Mouse (Mus musculus) lung, embryonic 14.5 days (tissue): ENCODE results near the gene Gm4763. TPM values are rescaled to one million over a fixed set of nuclear protein-coding genes. Genes with fewer than 3 reads are reported as not detected.
"Not testable (repeated sequence)": the region's sequence is repeated elsewhere in the genome, so short reads cannot be mapped to it uniquely, and the experiment has no call there.

Experiments used
- ATAC-seq: fragments of 200-750 bp; cut with Nextera tagmentation; 2 replicates; pipeline ENCODE4 v1.8.0; 2017; ENCODE audit warnings: mild to moderate bottlenecking, moderate TSS enrichment, moderate library complexity; ENCODE audit not compliant: insufficient read depth
- DNase-seq: peaks from one replicate; pipeline ENCODE4 v3.0.0-alpha.2; 2015
- H3K27ac ChIP-seq: fragments of 300-500 bp; sonication (generic); 2 replicates; pipeline ENCODE4 v1.5.1; 2014; ENCODE audit warnings: low read depth, mild to moderate bottlenecking, moderate library complexity
- H3K27me3 ChIP-seq: fragments of 300-500 bp; sonication (generic); 2 replicates; pipeline ENCODE4 v1.6.1; 2014; ENCODE audit warnings: low read length, control low read depth; ENCODE audit not compliant: insufficient read depth
- H3K36me3 ChIP-seq: fragments of 300-500 bp; sonication (generic); 2 replicates; pipeline ENCODE4 v1.6.1; 2014; ENCODE audit warnings: control low read depth; ENCODE audit not compliant: insufficient read depth
- H3K4me1 ChIP-seq: fragments of 300-500 bp; sonication (generic); 2 replicates; pipeline ENCODE4 v1.6.1; 2014; ENCODE audit warnings: antibody characterized with exemption, control low read depth; ENCODE audit not compliant: insufficient read depth
- H3K4me2 ChIP-seq: fragments of 300-500 bp; sonication (generic); 2 replicates; pipeline ENCODE4 v1.6.1; 2014; ENCODE audit warnings: mild to moderate bottlenecking
- H3K4me3 ChIP-seq: fragments of 300-500 bp; sonication (generic); 2 replicates; pipeline ENCODE4 v1.5.1; 2014; ENCODE audit warnings: low read depth, low read length
- H3K9ac ChIP-seq: fragments of 300-500 bp; sonication (generic); 2 replicates; pipeline ENCODE4 v1.6.1; 2014
- H3K9me3 ChIP-seq: fragments of 300-500 bp; sonication (generic); 2 replicates; pipeline ENCODE4 v1.6.1; 2016; ENCODE audit warnings: low read depth, low read length, control low read depth
- CTCF ChIP-seq: IDR thresholded peaks from 2 replicates; pipeline ENCODE4 v1.5.1; 2016; ENCODE audit warnings: antibody characterized with exemption, low read depth
- WGBS: fragments of 180-500 bp; shearing (Covaris S2); extraction: QIAGEN DNeasy Blood & Tissue Kit; methylation state at CpG from one replicate; pipeline ENCODE4 v1.1.7; 2014; 5-methylcytosine and 5-hydroxymethylcytosine counted together
- polyA plus RNA-seq: library from polyadenylated mRNA; unstranded; fragments of >200 nt; fragmentation: Nextera tagmentation; extraction: Ambion mirVana; gene quantifications from 2 replicates; pipeline ENCODE4 v1.2.1, GENCODE M21; 2014

Gene Gm4763
- polyA plus RNA-seq, 1 experiment from 2014 or later, result not detected

- not testable (repeated sequence) for H3K36me3 ChIP-seq, H3K4me3 ChIP-seq, H3K27me3 ChIP-seq, H3K9me3 ChIP-seq, H3K27ac ChIP-seq, H3K4me1 ChIP-seq, H3K9ac ChIP-seq, ATAC-seq, DNase-seq, H3K4me2 ChIP-seq
- WGBS, result 64% methylated on average over 7 of the region's 7 CpGs
- TF ChIP-seq CTCF, result peak; percentile 9; the same call in 1 of the 2 replicates
Observed at GRCm38 (mm10) chr7:24684121-24684520, 42.6 kb downstream of the Gm4763 start.

- Histone ChIP-seq H3K36me3 (no peaks in the 10 kb centered on the region), H3K9me3 (no peaks in the 10 kb centered on the region), H3K4me2 (no peak within 1 kb of the TSS), H3K4me3 (no peak within 1 kb of the TSS), H3K27me3 (no peaks in the 10 kb centered on the region), H3K4me1 (no peaks in the 10 kb centered on the region), H3K9ac (no peak within 1 kb of the TSS), H3K27ac (no peak within 1 kb of the TSS)
- DNase-seq (no peak), ATAC-seq (no peak)
- no peak for TF ChIP-seq CTCF
- 82% methylated on average over 9 of the region's 9 CpGs for WGBS
Observed at GRCm38 (mm10) chr7:24676575-24676974, 50.1 kb downstream of the Gm4763 start, which contains the start of gene Tex101. Tex101 (minus strand) TSS chr7:24676675.

- no peak for ATAC-seq
- WGBS, result 87% methylated on average over 23 of the region's 23 CpGs
Observed at GRCm38 (mm10) chr7:24671944-24672439, 54.7 kb downstream of the Gm4763 start.

More at GRCm38 (mm10) chr7:24671944-24672439, 54.7 kb downstream of the Gm4763 start:
- TF ChIP-seq CTCF, result no peak
- H3K4me3 ChIP-seq, result no peak overlapping the region
- no peak overlapping the region for H3K9ac ChIP-seq
- H3K4me1 ChIP-seq, result no peaks in the 10 kb centered on the region
- no peak for DNase-seq
- H3K27me3 ChIP-seq, result no peaks in the 10 kb centered on the region
- H3K27ac ChIP-seq, result no peak overlapping the region
- H3K4me2 ChIP-seq, result no peak overlapping the region
- H3K9me3 ChIP-seq, result no peaks in the 10 kb centered on the region
- H3K36me3 ChIP-seq, result no peaks in the 10 kb centered on the region

Other genes with a start within 250 kb of the Gm4763 start
- gene Cadm4, start 244.9 kb downstream of the Gm4763 start, polyA plus RNA-seq, result 0.34 and 0.72 TPM in 2 replicates
- 36.2 and 37.7 TPM in 2 replicates for gene Zfp428, start 219.9 kb downstream of the Gm4763 start, polyA plus RNA-seq
- gene AC161166.1, start 214.5 kb downstream of the Gm4763 start, polyA plus RNA-seq, result 0.32 and 0.47 TPM in 2 replicates
- gene Irgq, start 196.2 kb downstream of the Gm4763 start, polyA plus RNA-seq, result 8.0 and 9.3 TPM in 2 replicates
- gene Pinlyp, start 180.8 kb downstream of the Gm4763 start, polyA plus RNA-seq, result not detected in 2 replicates
- 96.6 and 121 TPM in 2 replicates for gene Xrcc1, start 180.6 kb downstream of the Gm4763 start, polyA plus RNA-seq
- 26.5 and 26.7 TPM in 2 replicates for gene Ethe1, start 139.4 kb downstream of the Gm4763 start, polyA plus RNA-seq
- gene Zfp575, start 139.3 kb downstream of the Gm4763 start, polyA plus RNA-seq, result 2.6 and 2.9 TPM in 2 replicates
- 0.14 and 0.33 TPM in 2 replicates for gene Phldb3, start 116.1 kb downstream of the Gm4763 start, polyA plus RNA-seq
- gene Lypd3, start 90.4 kb downstream of the Gm4763 start, polyA plus RNA-seq, result 0.14 TPM in 1 of 2 replicates, not detected in the other
- not detected in 2 replicates for gene Tex101, start 50.2 kb downstream of the Gm4763 start, polyA plus RNA-seq
- gene BC049730, start 17.7 kb downstream of the Gm4763 start, polyA plus RNA-seq, result not detected in 2 replicates
- 0.13 TPM in 1 of 2 replicates, not detected in the other for gene Cd177, start 33.4 kb upstream of the Gm4763 start, polyA plus RNA-seq
- gene Ceacam10, start 50.3 kb upstream of the Gm4763 start, polyA plus RNA-seq, result not detected in 2 replicates
- gene Gm9844, start 135.3 kb upstream of the Gm4763 start, polyA plus RNA-seq, result 23.5 and 25.5 TPM in 2 replicates
- gene Lypd4, start 143.0 kb upstream of the Gm4763 start, polyA plus RNA-seq, result not detected in 2 replicates
- not detected in 2 replicates for gene Dmrtc2, start 143.1 kb upstream of the Gm4763 start, polyA plus RNA-seq
- gene Rps19, start 157.5 kb upstream of the Gm4763 start, polyA plus RNA-seq, result 3,015 and 3,069 TPM in 2 replicates
- gene Cd79a, start 170.5 kb upstream of the Gm4763 start, polyA plus RNA-seq, result 0.16 and 0.24 TPM in 2 replicates
- gene Arhgef1, start 176.0 kb upstream of the Gm4763 start, polyA plus RNA-seq, result 109 and 120 TPM in 2 replicates
- not detected in 2 replicates for gene Gm4881, start 217.6 kb upstream of the Gm4763 start, polyA plus RNA-seq
- 130 and 131 TPM in 2 replicates for gene Rabac1, start 245.8 kb upstream of the Gm4763 start, polyA plus RNA-seq